Mouse (Mus musculus) MEL (cell line): ENCODE measurements at regions not wholly inside any gene's neighbourhood (a gene's known extent, or its start where the extent isn't known, plus 50 kb on each side); places are given as distances from the start of the nearest gene placed in this dataset.

ENCODE experiments used
- CTCF ChIP-seq, 3 experiments: IDR thresholded peaks in 2 of 3; conservative IDR thresholded peaks in 1 of 3; 2 replicates each; pipeline ENCODE4 v1.5.1; 2011 to 2012; ENCODE audit warnings: low read length in 3 of 3, low read depth in 2 of 3, mild to moderate bottlenecking in 2 of 3, improper control_type of control experiment in 1 of 3, inconsistent platforms in 1 of 3, mixed read lengths in 1 of 3, moderate library complexity in 1 of 3; ENCODE audit not compliant: control insufficient read depth in 1 of 3, insufficient read depth in 1 of 3, poor library complexity in 1 of 3, severe bottlenecking in 1 of 3
- MAFK ChIP-seq: IDR thresholded peaks from 2 replicates; pipeline ENCODE4 v1.6.1; 2011; ENCODE audit warnings: low read depth, mild to moderate bottlenecking, low read length, improper control_type of control experiment, borderline replicate concordance
- MEF2A ChIP-seq: IDR thresholded peaks from 2 replicates; pipeline ENCODE4 v1.6.1; 2014; ENCODE audit warnings: low read depth, mild to moderate bottlenecking, inconsistent platforms, low read length, improper control_type of control experiment; ENCODE audit not compliant: poor library complexity, insufficient replicate concordance, severe bottlenecking; ENCODE audit errors: extremely low read depth
- POLR2A ChIP-seq, 2 experiments: IDR thresholded peaks; 2 replicates each; pipeline ENCODE4 v1.6.1; 2011 to 2012; ENCODE audit warnings: low read length in 2 of 2, mild to moderate bottlenecking in 2 of 2, control low read depth in 1 of 2, improper control_type of control experiment in 1 of 2, low read depth in 1 of 2, moderate library complexity in 1 of 2; ENCODE audit not compliant: control insufficient read depth in 1 of 2, insufficient read depth in 1 of 2, poor library complexity in 1 of 2
- USF1 ChIP-seq: IDR thresholded peaks from 2 replicates; pipeline ENCODE4 v1.6.1; 2014; ENCODE audit warnings: low read depth, mild to moderate bottlenecking, inconsistent platforms, low read length, improper control_type of control experiment, moderate library complexity

DNA sequence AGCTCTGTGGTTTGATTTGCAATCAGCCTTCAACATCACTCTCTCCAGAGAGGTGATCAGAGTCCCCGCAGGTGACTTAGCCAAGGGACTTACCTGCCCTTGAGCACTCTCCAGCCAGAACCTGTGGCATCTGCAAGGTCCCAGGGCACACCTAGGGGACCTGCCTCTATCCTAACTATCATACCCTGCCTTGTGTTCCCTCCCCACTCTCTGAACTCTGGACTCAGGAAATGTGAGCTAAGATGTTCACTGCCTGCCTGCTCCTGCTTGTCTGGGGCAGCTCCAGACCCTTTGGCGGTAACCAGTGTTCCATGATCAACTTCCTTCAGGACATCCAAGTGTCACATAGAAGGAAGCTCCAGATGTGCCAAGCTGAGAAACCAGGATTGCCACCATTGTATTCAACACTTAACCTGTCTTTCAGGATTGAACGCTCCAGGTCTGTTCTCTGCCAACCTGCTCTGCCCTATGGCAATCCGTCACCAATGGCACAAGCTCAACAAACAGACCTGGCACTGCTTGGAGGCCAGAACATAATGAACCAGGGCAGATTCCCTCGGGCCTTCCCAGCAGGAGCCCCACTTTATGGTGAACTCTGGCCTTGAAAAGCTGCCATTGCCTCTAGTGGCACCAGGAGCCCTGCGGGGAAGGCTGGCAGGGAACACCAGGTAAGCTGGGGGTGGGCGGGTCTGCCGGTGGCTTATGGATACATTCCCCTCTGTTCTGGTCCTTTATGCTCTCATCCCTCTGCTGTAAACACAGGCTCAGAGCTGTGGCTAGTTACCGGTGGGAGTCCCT is 223.2 kb downstream of the Tle3 start:
- TF ChIP-seq CTCF (IDR thresholded peaks at IDR 0.05 in 2 of 3, conservative IDR thresholded peaks at IDR 0.05 in 1 of 3; ENCODE audit: control insufficient read depth in 1 of 3, insufficient read depth in 1 of 3, low read depth in 2 of 3, low read length in 3 of 3, poor library complexity in 1 of 3, severe bottlenecking in 1 of 3) = no peak
- TF ChIP-seq MAFK = no peak
- no peak for TF ChIP-seq MEF2A
- no peak for TF ChIP-seq POLR2A (IDR thresholded peaks at IDR 0.05; ENCODE audit: control insufficient read depth in 1 of 2, insufficient read depth in 1 of 2, low read depth in 1 of 2, low read length in 2 of 2, poor library complexity in 1 of 2)
- TF ChIP-seq USF1 = no peak
